Mouse (Mus musculus): ENCODE measurements around the gene B430305J03Rik. TPM values are rescaled to one million over a fixed set of nuclear protein-coding genes. Genes with fewer than 3 reads are reported as not detected.

Gene B430305J03Rik
- polyA plus RNA-seq, 1 experiment from 2014 or later: not detected

DNA sequence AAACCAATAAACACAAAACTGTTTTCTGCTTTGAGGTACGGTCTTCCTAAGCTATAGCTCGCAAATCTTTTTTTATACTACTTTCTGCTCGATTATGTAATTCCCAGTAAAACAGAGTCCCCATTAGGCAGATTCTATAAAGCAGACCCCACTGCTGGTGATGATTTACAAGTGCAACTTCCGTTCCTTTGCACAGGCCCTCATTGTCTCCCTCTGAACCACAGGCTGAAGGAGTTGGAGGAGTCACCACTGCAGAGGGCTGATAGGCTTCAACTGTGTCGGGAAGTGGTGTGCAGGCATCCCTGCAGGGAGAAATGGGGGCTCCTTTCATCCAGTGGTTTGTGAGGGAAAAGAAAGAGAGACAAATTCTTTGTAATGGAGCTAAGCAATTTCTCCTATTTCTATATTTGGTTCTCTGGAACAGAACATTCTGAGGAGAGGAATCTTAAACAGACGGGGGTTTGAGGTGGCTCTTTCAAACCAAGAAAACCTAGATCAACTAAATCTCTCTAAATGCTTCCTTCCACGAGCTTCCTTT lies 6.9 kb downstream of the B430305J03Rik start:
- Histone ChIP-seq H3K4me2 (replicated peaks) (no peak overlapping the region), H3K9ac (no peak overlapping the region), H3K4me3 (replicated peaks; ENCODE audit: low read length) (no peak overlapping the region), H3K36me3 (replicated peaks; ENCODE audit: control insufficient read depth, insufficient read depth) (no peaks in the 10 kb centered on the region), H3K27me3 (ENCODE audit: control insufficient read depth, insufficient read depth, low read length) (no peaks in the 10 kb centered on the region), H3K9me3 (ENCODE audit: control insufficient read depth, low read length) (no peaks in the 10 kb centered on the region), H3K4me1 (replicated peaks; ENCODE audit: control insufficient read depth, insufficient read depth, low read length) (no peaks in the 10 kb centered on the region), H3K27ac (no peak overlapping the region)
- WGBS: 63% methylated on average over 7 of the region's 7 CpGs
- DNase-seq (ENCODE audit: low spot score) (no peak), ATAC-seq (ENCODE audit: low FRiP score) (no peak)

- ATAC-seq (ENCODE audit: low FRiP score) (no peak), DNase-seq (ENCODE audit: low spot score) (peak; percentile 62)
- Histone ChIP-seq H3K27ac (no peak overlapping the region), H3K4me2 (replicated peaks) (no peak overlapping the region), H3K4me3 (replicated peaks; ENCODE audit: low read length) (no peak overlapping the region), H3K27me3 (ENCODE audit: control insufficient read depth, insufficient read depth, low read length) (no peaks in the 10 kb centered on the region), H3K36me3 (replicated peaks; ENCODE audit: control insufficient read depth, insufficient read depth) (no peaks in the 10 kb centered on the region), H3K4me1 (replicated peaks; ENCODE audit: control insufficient read depth, insufficient read depth, low read length) (no peaks in the 10 kb centered on the region), H3K9me3 (ENCODE audit: control insufficient read depth, low read length) (no peaks in the 10 kb centered on the region), H3K9ac (no peak overlapping the region)
- 45% methylated on average over 6 of the region's 6 CpGs for WGBS
Observed at GRCm38 (mm10) chr3:61358107-61358506, 7.6 kb downstream of the B430305J03Rik start.

- Histone ChIP-seq H3K4me2 (replicated peaks) (no peak overlapping the region), H3K9ac (no peak overlapping the region), H3K4me3 (replicated peaks; ENCODE audit: low read length) (no peak overlapping the region), H3K27me3 (ENCODE audit: control insufficient read depth, insufficient read depth, low read length) (no peaks in the 10 kb centered on the region), H3K4me1 (replicated peaks; ENCODE audit: control insufficient read depth, insufficient read depth, low read length) (no peaks in the 10 kb centered on the region), H3K27ac (no peak overlapping the region), H3K36me3 (replicated peaks; ENCODE audit: control insufficient read depth, insufficient read depth) (no peaks in the 10 kb centered on the region), H3K9me3 (ENCODE audit: control insufficient read depth, low read length) (no peaks in the 10 kb centered on the region)
- WGBS: 58% methylated on average over 1 of the region's 1 CpGs
- ATAC-seq (ENCODE audit: low FRiP score) (no peak), DNase-seq (ENCODE audit: low spot score) (no peak)
Observed at GRCm38 (mm10) chr3:61355464-61355863, 10.3 kb downstream of the B430305J03Rik start.

DNA sequence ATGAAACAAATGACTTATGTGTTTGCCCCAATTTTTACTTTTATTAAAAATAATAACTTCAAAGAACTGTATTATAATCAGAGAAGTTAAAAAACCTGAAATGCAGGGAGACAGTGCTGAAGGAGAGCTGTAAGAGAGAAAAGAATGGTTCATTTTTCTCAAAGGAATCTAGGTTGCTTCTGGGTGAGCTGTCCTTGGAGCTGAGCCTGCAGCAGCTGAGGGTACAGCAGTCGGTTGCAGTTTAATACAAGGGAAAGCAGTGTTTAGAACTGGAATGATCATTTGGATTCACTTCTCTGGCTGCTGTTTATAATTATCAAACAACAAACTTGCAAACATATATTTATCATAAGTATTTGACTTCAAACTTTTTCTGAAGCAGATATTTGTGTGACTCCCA lies 16.3 kb downstream of the B430305J03Rik start:
- H3K27me3 ChIP-seq (ENCODE audit: control insufficient read depth, insufficient read depth, low read length): no peaks in the 10 kb centered on the region
- DNase-seq (ENCODE audit: low spot score): no peak
- no peak overlapping the region for H3K4me3 ChIP-seq (replicated peaks; ENCODE audit: low read length)
- H3K27ac ChIP-seq: no peak overlapping the region
- H3K36me3 ChIP-seq (replicated peaks; ENCODE audit: control insufficient read depth, insufficient read depth): no peaks in the 10 kb centered on the region
- no peaks in the 10 kb centered on the region for H3K9me3 ChIP-seq (ENCODE audit: control insufficient read depth, low read length)
- no peak for ATAC-seq (ENCODE audit: low FRiP score)
- 81% methylated on average over 1 of the region's 1 CpGs for WGBS
- no peaks in the 10 kb centered on the region for H3K4me1 ChIP-seq (replicated peaks; ENCODE audit: control insufficient read depth, insufficient read depth, low read length)
- H3K4me2 ChIP-seq (replicated peaks): no peak overlapping the region
- no peak overlapping the region for H3K9ac ChIP-seq

DNA sequence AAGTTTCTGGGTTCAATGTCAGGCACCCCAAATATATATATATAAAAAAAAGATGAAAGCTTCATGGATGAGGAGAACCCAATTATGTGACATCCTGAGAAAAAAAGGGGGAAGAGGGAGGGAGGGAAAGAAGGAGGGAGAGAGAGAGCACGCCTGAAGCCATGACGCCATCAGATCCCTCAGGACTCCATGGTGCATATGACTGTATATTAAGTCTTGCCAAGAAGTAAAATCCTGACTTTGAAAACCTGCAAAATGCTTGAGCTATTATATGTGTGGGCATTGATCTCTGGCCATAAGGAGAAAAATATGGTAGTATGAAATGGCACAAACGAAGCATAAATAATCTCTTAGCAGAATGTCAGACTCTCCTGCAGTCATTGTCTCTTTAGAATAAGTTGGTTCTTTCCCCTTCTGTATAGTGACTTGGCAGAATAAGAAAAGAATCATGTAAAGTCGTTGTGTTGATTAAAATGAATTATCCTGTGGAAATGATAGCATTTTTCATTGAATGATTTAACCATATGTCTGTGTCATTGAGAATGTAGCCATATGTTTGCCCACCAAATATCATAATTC lies 17.6 kb downstream of the B430305J03Rik start:
- no peak overlapping the region for H3K27ac ChIP-seq
- H3K9ac ChIP-seq: no peak overlapping the region
- H3K9me3 ChIP-seq (ENCODE audit: control insufficient read depth, low read length): no peaks in the 10 kb centered on the region
- H3K4me1 ChIP-seq (replicated peaks; ENCODE audit: control insufficient read depth, insufficient read depth, low read length): no peaks in the 10 kb centered on the region
- H3K4me3 ChIP-seq (replicated peaks; ENCODE audit: low read length): no peak overlapping the region
- no peak for ATAC-seq (ENCODE audit: low FRiP score)
- DNase-seq (ENCODE audit: low spot score): no peak
- no peaks in the 10 kb centered on the region for H3K36me3 ChIP-seq (replicated peaks; ENCODE audit: control insufficient read depth, insufficient read depth)
- no peak overlapping the region for H3K4me2 ChIP-seq (replicated peaks)
- no peaks in the 10 kb centered on the region for H3K27me3 ChIP-seq (ENCODE audit: control insufficient read depth, insufficient read depth, low read length)
- WGBS: 84% methylated on average over 4 of the region's 4 CpGs

- no peak overlapping the region for H3K4me2 ChIP-seq (replicated peaks)
- no peaks in the 10 kb centered on the region for H3K4me1 ChIP-seq (replicated peaks; ENCODE audit: control insufficient read depth, insufficient read depth, low read length)
- H3K36me3 ChIP-seq (replicated peaks; ENCODE audit: control insufficient read depth, insufficient read depth): no peaks in the 10 kb centered on the region
- ATAC-seq (ENCODE audit: low FRiP score) (no peak), DNase-seq (ENCODE audit: low spot score) (no peak)
- no peak overlapping the region for H3K4me3 ChIP-seq (replicated peaks; ENCODE audit: low read length)
- 56% methylated on average over 1 of the region's 1 CpGs for WGBS
- no peaks in the 10 kb centered on the region for H3K9me3 ChIP-seq (ENCODE audit: control insufficient read depth, low read length)
- H3K27me3 ChIP-seq (ENCODE audit: control insufficient read depth, insufficient read depth, low read length): no peaks in the 10 kb centered on the region
- no peak overlapping the region for H3K27ac ChIP-seq
- H3K9ac ChIP-seq: no peak overlapping the region
Observed at GRCm38 (mm10) chr3:61345636-61346035, 20.1 kb downstream of the B430305J03Rik start.

DNA sequence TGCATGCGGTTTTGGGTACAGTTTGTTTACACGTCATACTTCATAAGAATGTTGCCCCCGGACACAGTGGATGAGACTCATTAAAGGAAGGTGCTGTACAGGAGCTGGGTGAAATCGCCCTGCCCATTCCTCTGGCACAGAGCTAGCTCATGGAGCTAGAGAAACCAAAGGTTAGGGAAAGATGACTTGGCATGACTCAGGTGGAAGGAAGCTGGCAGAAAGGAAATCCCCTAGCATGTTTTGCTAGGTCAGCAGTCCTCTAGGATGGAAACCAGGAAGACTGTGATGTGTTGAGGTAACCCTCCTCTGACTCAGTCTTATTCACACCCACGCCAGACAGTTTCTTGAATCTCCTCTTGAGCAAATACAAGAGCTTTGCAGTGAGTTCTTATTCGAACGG lies 21.7 kb downstream of the B430305J03Rik start:
- ATAC-seq (ENCODE audit: low FRiP score) (no peak), DNase-seq (ENCODE audit: low spot score) (no peak)
- H3K27ac ChIP-seq: no peak overlapping the region
- no peaks in the 10 kb centered on the region for H3K4me1 ChIP-seq (replicated peaks; ENCODE audit: control insufficient read depth, insufficient read depth, low read length)
- WGBS: 86% methylated on average over 7 of the region's 7 CpGs
- no peak overlapping the region for H3K4me3 ChIP-seq (replicated peaks; ENCODE audit: low read length)
- H3K9me3 ChIP-seq (ENCODE audit: control insufficient read depth, low read length): no peaks in the 10 kb centered on the region
- no peaks in the 10 kb centered on the region for H3K27me3 ChIP-seq (ENCODE audit: control insufficient read depth, insufficient read depth, low read length)
- H3K9ac ChIP-seq: no peak overlapping the region
- no peak overlapping the region for H3K4me2 ChIP-seq (replicated peaks)
- H3K36me3 ChIP-seq (replicated peaks; ENCODE audit: control insufficient read depth, insufficient read depth): no peaks in the 10 kb centered on the region

DNA sequence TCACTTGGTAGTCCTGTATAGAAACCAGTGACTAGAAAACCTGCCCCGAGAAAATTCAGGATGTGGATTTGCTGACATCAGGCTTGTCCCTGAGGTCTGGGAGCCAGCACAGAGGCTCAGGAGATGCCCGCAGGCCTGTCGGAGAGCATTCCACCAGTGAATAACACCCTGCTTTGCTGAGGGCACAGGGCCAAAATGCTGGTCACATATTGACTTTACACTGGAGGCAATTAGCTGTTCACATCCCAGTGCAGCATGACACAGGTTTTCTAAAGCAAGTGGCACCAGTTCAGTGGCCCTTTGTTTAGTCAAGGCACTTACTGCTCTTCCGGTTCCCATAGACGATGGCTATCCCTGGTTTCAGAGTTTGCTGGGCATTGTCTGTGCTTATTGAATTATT lies 25.4 kb downstream of the B430305J03Rik start:
- WGBS: 52% methylated on average over 5 of the region's 5 CpGs

DNA sequence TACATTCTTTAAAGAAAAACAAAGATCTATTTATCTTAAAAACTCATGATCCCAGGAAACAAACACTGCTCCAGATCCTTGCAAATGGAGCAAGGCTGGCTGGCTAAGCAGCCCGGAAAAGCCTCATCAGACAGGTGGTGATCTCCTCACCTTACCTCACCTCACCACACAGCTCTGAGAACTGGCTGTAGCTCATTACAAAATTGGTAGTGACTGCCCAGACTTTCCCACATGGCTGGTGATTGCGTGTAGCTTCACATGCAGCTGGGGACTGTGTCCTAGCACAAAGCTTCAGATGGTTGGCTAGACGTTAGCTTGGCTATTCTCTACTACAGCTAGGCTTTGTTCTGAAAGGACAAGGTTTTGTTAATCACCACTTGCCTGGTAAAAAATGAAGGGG lies 28.5 kb downstream of the B430305J03Rik start:
- Histone ChIP-seq H3K4me2 (replicated peaks) (no peak overlapping the region), H3K4me3 (replicated peaks; ENCODE audit: low read length) (no peak overlapping the region), H3K9me3 (ENCODE audit: control insufficient read depth, low read length) (no peaks in the 10 kb centered on the region), H3K4me1 (replicated peaks; ENCODE audit: control insufficient read depth, insufficient read depth, low read length) (no peaks in the 10 kb centered on the region), H3K27ac (no peak overlapping the region), H3K9ac (no peak overlapping the region), H3K27me3 (ENCODE audit: control insufficient read depth, insufficient read depth, low read length) (no peaks in the 10 kb centered on the region), H3K36me3 (replicated peaks; ENCODE audit: control insufficient read depth, insufficient read depth) (no peaks in the 10 kb centered on the region)
- no peak for DNase-seq (ENCODE audit: low spot score)
- no peak for ATAC-seq (ENCODE audit: low FRiP score)
- 86% methylated on average over 3 of the region's 3 CpGs for WGBS

More for the DNA sequence above, 25.4 kb downstream of the B430305J03Rik start:
- H3K4me1 ChIP-seq (replicated peaks; ENCODE audit: control insufficient read depth, insufficient read depth, low read length): no peaks in the 10 kb centered on the region
- H3K4me3 ChIP-seq (replicated peaks; ENCODE audit: low read length): no peak overlapping the region
- DNase-seq (ENCODE audit: low spot score) (no peak), ATAC-seq (ENCODE audit: low FRiP score) (peak; percentile 60; the same call in 1 of the 2 replicates)
- H3K9me3 ChIP-seq (ENCODE audit: control insufficient read depth, low read length): no peaks in the 10 kb centered on the region
- no peak overlapping the region for H3K9ac ChIP-seq
- no peak overlapping the region for H3K27ac ChIP-seq
- H3K27me3 ChIP-seq (ENCODE audit: control insufficient read depth, insufficient read depth, low read length): no peaks in the 10 kb centered on the region
- no peak overlapping the region for H3K4me2 ChIP-seq (replicated peaks)
- H3K36me3 ChIP-seq (replicated peaks; ENCODE audit: control insufficient read depth, insufficient read depth): no peaks in the 10 kb centered on the region

DNA sequence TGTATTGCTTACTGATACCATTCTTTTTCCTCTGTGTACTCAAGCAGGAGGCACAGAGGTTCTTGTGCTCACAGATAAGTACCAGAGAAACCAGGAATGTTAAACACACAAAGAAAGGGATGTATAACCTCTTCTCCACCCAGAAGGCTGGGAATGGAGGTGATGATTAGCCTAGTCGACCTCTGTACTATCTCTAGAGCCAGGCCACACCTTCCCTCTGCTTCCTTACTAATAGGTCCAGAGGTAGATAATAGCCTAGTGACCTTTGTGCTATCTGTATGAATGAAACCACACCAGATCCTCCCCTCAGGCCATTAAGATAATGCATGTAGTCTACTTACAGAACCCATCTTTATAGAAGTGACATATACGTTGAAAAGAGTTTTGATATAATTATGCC lies 29.5 kb downstream of the B430305J03Rik start:
- 60% methylated on average over 2 of the region's 2 CpGs for WGBS
- no peak for DNase-seq (ENCODE audit: low spot score)
- Histone ChIP-seq H3K4me3 (replicated peaks; ENCODE audit: low read length) (no peak overlapping the region), H3K9ac (no peak overlapping the region), H3K4me2 (replicated peaks) (no peak overlapping the region), H3K4me1 (replicated peaks; ENCODE audit: control insufficient read depth, insufficient read depth, low read length) (no peaks in the 10 kb centered on the region), H3K36me3 (replicated peaks; ENCODE audit: control insufficient read depth, insufficient read depth) (no peaks in the 10 kb centered on the region), H3K27ac (no peak overlapping the region), H3K27me3 (ENCODE audit: control insufficient read depth, insufficient read depth, low read length) (no peaks in the 10 kb centered on the region), H3K9me3 (ENCODE audit: control insufficient read depth, low read length) (no peaks in the 10 kb centered on the region)
- ATAC-seq (ENCODE audit: low FRiP score): no peak
